Mouse (Mus musculus) brain, adult 2 months (tissue): ENCODE measurements at regions not wholly inside any gene's neighbourhood (a gene's known extent, or its start where the extent isn't known, plus 50 kb on each side); places are given as distances from the start of the nearest gene placed in this dataset.
A peak's percentile ranks its signal among the peaks of the same experiment; 100 is the strongest.

Experiments used
- DNase-seq: peaks from one replicate; pipeline ENCODE4 v3.0.0; 2011; ENCODE audit warnings: low read depth, low spot score

DNA sequence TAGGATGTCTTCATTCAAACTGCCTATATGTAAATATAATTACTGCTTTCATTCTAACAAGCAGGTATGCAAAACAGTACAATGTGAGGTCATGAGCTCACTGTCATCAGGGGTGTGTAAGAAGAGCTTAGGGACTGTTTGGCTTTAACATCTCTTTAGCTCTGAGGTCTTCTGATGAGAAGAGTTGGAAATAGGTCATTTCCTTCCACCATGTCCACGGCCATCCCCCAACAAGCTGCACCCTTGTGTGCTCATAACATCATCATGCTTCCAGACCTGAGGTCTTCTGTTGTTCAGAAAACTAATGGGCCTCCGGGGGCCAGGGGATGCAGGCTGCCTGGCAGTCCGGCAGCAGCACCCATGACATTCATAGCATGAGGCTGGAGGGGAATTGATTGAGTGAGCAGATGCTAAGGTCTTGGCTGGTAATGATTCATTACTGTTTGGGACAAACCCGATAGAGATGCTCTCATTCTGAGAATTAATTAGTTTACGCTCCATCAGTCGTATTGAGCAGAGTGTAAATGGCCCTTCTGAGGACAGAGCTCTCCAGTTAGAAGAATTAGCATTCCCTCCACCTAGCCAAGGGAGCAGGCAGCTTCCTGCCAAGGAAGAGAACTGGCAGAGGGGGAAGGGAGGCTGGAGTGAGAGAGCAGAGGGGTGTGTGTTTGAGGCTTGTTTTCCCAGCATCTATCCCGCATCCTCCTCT, 64.0 kb downstream of the Rps24 start:
- peak; percentile 71 for DNase-seq

DNA sequence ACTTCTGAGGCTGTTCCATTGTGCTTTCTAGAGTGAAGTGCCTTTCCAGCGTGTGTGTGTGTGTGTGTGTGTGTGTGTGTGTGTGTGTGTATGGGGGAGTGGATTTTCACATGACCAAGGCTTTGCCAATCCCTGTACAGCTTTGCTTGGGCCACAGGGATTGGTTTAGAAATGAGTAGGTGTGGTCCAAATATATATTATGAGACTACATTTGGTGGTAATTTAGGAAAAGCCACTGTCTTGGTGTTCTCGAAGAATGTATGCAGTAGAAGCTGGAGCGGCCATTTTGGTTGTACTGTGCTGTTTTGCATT, 64.5 kb downstream of the Rps24 start:
- DNase-seq, result no peak

- peak; percentile 68 for DNase-seq
Measured at GRCm38 (mm10) chr14:24564801-24565624, 78.1 kb downstream of the Rps24 start.

GRCm38 (mm10) chr14:24565718-24566322, 78.9 kb downstream of the Rps24 start:
- DNase-seq, result no peak

DNA sequence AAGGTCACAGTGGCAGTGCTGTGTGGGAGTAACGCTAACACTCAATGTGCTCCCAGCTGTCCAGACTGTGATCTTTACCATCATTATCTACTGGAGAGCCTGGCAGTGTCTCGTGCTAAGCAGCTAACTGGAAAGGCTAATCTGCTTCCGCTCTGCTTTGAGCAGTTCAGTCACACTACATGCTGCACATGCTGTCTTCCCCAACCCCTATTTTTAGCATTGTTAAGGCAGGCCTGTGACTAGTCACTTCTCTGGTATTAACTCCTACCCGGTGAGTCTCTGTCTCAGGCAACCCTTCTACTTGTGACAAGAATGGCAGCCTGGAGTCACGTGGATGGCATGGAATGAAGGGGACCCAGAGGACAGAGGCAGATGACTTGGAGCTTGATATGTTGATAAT, 88.2 kb downstream of the Rps24 start:
- peak; percentile 68 for DNase-seq

DNA sequence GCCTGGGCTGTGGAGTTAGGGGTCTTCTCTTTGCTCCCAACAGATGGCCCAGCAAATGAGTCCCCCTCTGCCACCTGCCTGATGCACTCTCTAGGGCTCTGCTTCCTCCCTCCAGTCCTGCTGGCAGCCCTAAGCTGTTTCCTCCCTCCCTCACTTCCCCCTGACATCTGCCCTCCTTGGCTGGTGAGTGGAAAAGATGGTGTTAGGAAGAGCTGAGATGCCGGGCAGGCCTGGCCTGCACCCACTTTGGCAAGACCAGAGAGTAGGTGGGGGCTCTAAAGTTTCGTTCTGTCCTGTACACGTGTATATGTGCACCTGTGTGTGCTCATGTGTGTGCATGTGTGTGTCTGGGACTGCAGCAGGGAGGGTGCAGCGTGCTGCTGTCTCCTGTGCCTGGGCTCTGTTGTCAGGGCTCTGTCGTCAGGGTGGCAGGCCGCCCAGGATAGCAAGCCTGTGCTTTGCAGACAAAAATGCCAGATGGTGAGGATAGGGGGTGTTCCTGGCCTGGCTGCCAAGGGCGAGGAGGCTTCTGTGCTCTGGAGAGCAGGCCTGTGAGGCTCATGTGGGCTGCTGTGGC, 91.7 kb downstream of the Rps24 start:
- DNase-seq, result peak; percentile 99

DNA sequence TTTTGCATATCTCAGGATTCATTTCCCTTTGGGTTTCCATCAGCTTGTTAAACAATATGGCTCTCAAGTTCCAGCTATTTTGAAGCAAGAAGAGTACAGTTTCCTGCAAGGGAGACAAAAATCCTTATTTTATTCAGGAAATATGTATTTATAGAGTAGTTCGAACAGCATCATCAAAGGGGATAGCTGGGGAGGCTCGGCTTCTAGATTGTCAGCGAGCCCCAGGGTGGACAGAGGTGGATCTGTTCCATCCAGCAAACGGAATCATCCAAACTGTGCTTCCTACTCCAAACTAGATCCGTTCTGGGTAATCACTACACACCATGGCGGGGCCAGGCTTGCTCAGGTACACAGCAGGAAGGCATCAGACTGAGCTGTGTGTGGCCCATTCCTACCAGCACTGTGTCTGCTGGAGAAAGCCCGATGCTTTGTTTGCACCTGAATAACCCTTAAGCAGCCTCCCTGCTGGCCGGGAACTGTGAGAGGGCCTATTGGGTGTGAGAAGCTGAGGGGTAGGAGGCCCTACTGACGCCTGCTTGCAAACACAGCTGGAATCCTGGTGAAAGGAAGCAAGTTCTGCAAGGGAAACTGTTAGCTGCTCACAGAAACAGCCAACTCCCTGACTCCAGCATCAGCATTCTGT, 92.3 kb downstream of the Rps24 start:
- peak; percentile 65 for DNase-seq

DNA sequence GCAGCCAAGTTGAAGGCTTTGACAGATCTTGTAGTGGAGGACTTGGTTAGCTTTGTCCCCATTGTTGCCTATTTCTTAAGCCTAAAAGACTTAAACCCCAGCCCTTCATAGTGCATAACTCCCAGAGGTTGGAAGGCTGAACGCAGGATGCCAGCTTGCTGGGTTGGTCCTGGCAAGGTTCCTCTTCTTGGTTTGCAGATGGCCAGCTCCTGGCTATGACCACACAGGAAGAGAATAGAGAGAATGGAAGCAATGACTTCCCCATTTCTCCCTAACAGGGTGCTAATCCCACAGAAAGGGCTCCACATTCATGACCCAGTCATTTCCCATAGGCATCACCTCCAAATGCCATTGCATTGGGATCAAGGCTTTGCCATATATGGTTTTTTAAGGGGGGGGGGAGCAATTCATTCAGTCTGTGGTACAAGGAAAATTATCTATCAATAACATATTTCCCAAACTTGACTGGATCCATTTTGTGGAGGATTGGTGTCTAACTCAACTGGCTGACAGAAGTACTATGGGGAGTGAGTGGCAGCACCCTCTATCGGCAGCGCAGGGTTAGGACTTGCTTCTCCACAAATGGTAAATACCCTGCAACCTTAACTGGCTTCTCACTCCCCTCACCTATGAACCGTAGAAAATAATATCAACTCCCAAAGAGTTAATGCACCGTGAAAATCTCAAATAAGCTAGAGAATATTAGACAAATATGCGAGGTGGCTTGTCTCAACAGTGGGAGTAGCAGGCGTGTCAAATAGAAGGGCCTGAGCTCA, 99.4 kb downstream of the Rps24 start:
- peak; percentile 53 for DNase-seq

DNA sequence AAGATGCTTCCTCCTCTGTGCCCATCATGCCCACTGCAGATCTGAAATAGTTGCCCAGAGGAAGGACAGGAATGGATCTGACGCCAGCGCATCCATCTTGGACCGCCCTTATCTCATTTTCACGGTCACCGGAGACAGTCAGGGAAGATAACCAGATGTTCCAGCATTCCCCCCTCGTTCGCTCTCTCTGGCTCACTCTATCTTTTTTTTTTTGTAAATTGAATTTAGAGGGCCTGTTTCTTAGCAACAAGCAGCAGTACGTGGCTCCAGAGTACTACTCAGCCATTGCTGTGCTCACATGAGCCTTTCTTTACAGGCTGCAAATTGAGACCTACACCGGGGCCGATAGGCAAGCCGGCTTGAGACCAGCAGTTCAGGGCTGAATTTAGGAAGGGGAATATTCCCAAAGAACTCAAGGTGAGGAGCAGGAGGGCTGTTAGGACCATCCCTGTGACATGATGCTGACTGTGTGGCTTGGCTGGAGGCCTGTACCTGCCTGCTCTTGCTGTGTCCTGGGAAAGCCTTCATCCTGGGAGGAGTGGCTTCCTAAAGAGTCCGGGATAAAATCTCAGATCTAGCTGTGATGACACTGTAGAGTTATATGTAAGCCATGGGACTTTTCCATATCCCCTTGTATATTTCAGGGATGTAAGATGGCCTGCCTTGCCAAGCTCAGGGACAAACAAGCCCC, 100.2 kb downstream of the Rps24 start:
- peak; percentile 78 for DNase-seq

GRCm38 (mm10) chr14:24588041-24588440, 101.1 kb downstream of the Rps24 start:
- DNase-seq, result peak; percentile 30

GRCm38 (mm10) chr14:24606444-24607173, 119.7 kb downstream of the Rps24 start:
- DNase-seq, result peak; percentile 52

DNA sequence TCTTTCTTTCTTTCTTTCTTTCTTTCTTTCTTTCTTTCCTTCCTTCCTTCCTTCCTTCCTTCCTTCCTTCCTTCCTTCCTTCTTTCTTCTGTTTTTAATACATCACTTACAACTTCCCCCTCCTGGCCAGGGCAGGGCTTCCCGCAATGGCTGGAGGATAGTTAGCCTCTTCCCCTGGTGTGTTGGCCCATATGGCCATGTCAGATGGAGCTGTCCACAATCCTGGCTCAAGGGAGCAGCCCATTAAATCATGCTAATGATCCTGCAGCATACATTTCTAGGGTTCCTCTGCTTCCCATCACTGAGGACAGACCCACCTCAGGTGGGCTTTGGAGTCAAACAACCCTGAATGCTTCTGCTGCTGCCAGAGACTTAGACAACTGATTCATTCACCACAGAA, 121.4 kb downstream of the Rps24 start:
- DNase-seq, result peak; percentile 92

- peak; percentile 87 for DNase-seq
Measured at GRCm38 (mm10) chr14:24612254-24612995, 125.5 kb downstream of the Rps24 start.

DNA sequence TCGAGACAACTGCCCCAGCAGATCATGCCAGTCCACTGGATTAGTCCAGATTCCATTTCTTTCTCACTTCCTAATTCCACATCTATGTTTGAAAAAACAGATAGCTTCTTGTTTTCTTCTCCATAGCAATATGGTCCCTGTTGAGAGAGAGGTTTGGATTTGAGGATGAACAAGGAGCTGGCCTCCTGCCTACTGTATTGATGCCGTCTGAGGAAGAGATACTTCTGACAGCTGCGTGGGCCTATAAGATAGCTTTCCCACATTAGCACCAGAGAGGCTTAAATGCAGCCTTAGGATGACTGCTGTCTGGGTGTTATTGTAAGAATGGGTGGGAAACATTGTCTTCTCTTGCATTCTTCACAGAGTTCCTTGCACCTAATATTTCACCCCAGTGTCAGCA, 128.9 kb downstream of the Rps24 start:
- DNase-seq, result peak; percentile 66

DNA sequence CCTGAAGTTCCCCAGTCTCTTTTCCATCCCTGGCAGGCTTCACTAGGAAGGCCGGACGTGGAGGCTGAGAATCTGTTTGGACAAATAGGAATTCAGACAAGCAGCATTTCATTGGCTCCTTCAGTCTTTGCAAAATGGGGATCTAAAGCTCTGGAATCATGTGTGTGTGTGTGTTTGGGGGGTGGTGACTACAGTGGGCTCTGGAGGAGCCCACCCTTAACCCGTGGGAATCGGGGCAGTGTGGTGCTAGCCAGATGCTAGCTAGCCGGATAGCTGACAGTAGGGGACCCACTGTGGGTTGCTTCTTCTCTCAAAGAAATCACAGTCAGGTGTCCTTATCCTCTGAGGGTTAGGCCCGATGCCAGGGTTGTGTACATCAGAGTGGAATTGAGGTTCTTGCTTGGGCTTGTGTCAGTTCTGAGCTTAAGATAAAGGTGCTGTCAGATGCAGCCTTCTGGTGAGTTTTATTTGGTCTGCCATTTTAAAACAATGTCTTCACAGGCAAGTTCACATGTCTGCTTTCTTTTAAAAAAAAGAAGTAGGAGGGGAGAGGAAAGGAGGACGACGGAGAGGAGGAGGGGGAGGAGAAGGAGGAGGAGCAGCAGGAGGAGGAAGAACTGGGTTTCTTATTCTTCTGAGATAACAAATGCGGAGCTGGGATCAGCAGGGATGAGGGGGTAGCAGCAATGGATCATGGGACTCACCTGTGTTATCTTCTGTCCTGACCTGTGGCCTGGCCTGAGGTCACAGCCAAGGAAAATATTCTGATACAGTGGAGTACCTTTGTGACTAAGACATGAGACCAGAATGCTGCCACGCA, 129.6 kb downstream of the Rps24 start:
- peak; percentile 60 for DNase-seq

GRCm38 (mm10) chr14:24617126-24617375, 130.1 kb downstream of the Rps24 start:
- DNase-seq, result peak; percentile 60

DNA sequence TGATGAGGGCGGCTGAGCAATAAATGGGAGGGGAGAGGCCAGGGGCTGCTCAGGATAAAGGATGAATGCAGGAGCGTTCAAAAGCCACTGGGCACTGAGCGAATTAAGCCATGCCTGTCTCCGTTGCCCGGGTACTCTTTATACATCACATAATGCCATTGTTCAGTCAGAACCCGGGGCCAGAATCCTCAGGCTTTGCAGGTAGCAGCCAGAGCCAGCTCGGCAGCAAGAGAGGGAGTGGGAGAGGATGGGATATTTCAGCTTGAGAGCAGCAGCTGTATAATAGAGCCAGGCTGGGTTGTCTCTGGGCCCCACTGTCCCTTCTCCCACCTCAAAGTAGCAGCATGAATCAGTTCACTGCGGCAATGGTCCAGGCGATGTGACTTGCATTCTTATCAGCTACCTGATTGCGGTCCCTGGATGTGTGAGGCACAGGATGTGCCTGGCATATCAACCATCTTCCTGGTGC, 130.5 kb downstream of the Rps24 start:
- peak; percentile 84 for DNase-seq
